Mouse (Mus musculus) olfactory bulb, adult 2 months (tissue): ENCODE data around the gene Synpo2. TPM values are rescaled to one million over a fixed set of nuclear protein-coding genes. Genes with fewer than 3 reads are reported as not detected.

Experiments
- H3K27ac ChIP-seq: fragments of 200-500 bp; 2 replicates; pipeline ENCODE4 v1.5.1; 2012; ENCODE audit warnings: low read depth, low read length; ENCODE audit not compliant: insufficient read depth
- H3K4me1 ChIP-seq: fragments of 200-500 bp; 2 replicates; pipeline ENCODE4 v1.6.1; 2012; ENCODE audit warnings: low read length; ENCODE audit not compliant: control insufficient read depth, insufficient read depth
- H3K4me3 ChIP-seq: fragments of 200-500 bp; 2 replicates; pipeline ENCODE4 v1.5.1; 2012; ENCODE audit warnings: mild to moderate bottlenecking, low read depth, low read length, moderate library complexity; ENCODE audit not compliant: insufficient read depth
- CTCF ChIP-seq: fragments of 200-500 bp; IDR thresholded peaks from 2 replicates; pipeline ENCODE4 v1.5.1; 2012; ENCODE audit warnings: low read depth, mild to moderate bottlenecking, low read length, moderate library complexity; ENCODE audit not compliant: insufficient read depth
- POLR2A ChIP-seq: fragments of 200-500 bp; IDR thresholded peaks from 2 replicates; pipeline ENCODE4 v1.6.1; 2012; ENCODE audit warnings: mild to moderate bottlenecking, low read depth, low read length, moderate library complexity; ENCODE audit not compliant: insufficient read depth
- WGBS: fragments of 180-500 bp; shearing (Covaris S2); methylation state at CpG from one replicate; pipeline ENCODE4 v1.1.7; 2018; 5-methylcytosine and 5-hydroxymethylcytosine counted together
- polyA plus RNA-seq: library from polyadenylated mRNA; stranded (reverse); fragments of >200 nt; gene quantifications from 2 replicates; pipeline ENCODE4 v1.2.4, GENCODE M21; 2012; ENCODE audit warnings: low replicate concordance; ENCODE audit not compliant: missing spikeins, insufficient read depth, insufficient read length

Gene Synpo2
- polyA plus RNA-seq, 1 experiment, result not detected

DNA sequence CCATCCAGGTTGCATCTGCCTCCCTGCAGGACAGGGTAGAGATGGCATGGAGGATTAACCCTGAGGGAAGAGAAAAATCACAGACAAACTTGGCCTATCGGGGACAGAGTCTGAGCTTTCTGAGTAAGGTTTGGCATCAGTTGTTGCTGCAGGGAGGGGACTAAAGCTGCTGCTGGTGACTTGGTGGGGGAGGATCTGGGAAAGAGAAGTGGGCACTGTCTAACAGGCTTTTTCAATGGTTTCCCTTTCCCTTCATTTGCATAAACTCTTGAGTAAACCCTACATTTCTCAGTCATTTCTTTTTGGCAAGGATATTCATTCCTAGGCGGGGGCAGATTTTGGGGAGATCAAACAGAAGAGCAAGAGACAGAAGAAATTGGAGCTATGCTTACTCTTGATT is 174.0 kb downstream of the Synpo2 start:
- H3K27ac ChIP-seq, result no peak overlapping the region
- 64% methylated on average over 2 of the region's 2 CpGs for WGBS
- no peak overlapping the region for H3K4me3 ChIP-seq
- no peaks in the 10 kb centered on the region for H3K4me1 ChIP-seq
- TF ChIP-seq CTCF, result no peak
- no peak for TF ChIP-seq POLR2A

DNA sequence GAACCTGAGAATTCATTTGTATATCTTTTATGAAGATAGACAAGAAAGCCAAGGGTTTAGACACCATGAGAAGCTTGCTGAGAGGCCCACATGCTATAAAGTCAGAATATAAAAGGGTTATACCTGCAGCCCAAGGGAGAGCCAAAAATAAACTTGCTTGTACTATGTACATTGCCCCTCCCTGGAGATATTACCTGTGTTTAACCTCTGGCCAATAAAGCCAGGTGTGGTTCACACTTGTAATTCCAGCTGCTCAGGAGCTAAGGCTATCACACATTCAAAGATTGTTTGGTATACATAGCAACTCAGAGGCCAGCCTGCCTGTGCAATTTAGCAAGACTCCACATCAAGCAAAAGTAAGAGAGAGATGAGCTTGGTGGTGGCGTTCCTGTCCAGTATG is 177.1 kb downstream of the Synpo2 start:
- TF ChIP-seq CTCF (no peak), POLR2A (no peak)
- H3K27ac ChIP-seq, result no peak overlapping the region
- no peak overlapping the region for H3K4me3 ChIP-seq
- 100% methylated on average over 1 of the region's 1 CpGs for WGBS
- H3K4me1 ChIP-seq, result no peaks in the 10 kb centered on the region

DNA sequence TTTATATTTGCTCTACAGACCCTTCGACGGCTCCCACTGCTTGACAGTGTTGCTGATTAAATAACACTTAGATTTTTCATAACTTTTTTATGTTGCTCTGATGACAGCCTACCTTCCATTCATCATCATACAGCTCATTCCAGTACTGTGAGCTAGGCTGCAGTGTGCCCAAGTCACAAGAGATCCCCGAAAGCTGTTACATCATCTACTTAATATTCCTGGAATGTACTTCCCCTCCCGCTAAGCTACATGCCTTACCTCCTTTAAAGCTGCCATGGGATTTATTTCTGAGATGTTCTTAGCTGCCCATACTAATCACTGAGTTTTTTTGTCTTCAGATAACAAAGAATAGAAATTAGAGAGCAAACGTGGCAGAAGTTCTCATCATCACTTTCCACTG is 181.8 kb downstream of the Synpo2 start:
- no peak overlapping the region for H3K27ac ChIP-seq
- no peak overlapping the region for H3K4me3 ChIP-seq
- H3K4me1 ChIP-seq, result no peaks in the 10 kb centered on the region
- no peak for TF ChIP-seq POLR2A
- no peak for TF ChIP-seq CTCF
- 64% methylated on average over 5 of the region's 5 CpGs for WGBS

DNA sequence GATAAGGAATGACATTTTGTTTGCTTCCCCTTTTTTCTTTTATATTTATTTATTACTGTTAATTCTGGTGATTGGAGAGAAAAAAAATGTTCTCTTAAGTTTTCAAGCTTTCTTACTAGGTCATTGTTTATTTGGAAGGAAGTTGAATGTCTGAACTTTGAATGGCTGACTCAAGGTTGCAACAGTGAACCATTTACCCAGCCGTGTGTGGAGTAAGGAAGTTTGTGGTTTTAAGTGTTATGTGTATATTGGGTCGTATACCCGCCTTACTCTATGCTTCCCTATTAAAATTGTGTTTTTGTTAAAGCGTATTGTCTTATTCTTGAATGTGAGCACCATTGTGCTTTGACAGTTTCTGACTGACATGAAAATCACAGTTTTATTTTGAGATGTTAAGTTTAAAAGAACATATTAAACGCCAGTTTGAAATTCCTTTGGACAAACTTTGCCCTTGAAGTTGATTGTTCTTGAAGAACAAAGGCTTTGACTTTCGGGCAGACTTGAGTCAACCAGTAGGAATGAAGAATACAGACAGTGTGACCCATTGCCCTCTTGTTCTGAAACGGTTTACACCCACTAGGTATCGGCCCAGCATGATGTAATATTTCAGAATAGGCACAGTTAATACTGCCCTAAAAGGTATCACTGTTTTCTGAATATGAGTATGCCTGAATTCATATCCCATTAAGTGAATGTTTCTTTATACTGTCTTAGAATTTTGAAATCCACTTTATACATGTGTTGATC is 182.6 kb downstream of the Synpo2 start:
- no peaks in the 10 kb centered on the region for H3K4me1 ChIP-seq
- TF ChIP-seq POLR2A, result no peak
- no peak for TF ChIP-seq CTCF
- no peak overlapping the region for H3K27ac ChIP-seq
- WGBS, result 73% methylated on average over 8 of the region's 8 CpGs
- H3K4me3 ChIP-seq, result no peak overlapping the region

DNA sequence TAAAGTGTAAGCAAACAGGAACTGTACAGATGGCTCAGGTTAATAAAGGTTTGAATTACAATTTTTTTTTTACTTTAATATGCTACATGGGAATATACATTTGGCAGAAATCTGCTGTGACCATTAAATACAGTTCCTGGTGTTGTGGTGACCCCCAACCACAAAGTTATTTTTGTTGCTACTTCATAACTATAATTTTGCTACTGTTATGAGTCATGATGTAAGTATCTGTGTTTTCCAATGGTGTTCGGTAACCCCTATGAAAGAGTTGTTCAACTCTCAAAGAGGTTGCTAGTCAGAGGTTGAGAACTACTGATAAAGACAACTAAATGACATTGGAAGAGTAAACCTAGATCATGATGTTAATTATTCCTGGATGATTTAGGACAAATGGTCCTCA is 193.6 kb downstream of the Synpo2 start:
- WGBS, result 92% methylated on average over 1 of the region's 1 CpGs
- Histone ChIP-seq H3K4me1 (no peaks in the 10 kb centered on the region), H3K4me3 (no peak overlapping the region), H3K27ac (no peak overlapping the region)
- no peak for TF ChIP-seq POLR2A
- no peak for TF ChIP-seq CTCF

DNA sequence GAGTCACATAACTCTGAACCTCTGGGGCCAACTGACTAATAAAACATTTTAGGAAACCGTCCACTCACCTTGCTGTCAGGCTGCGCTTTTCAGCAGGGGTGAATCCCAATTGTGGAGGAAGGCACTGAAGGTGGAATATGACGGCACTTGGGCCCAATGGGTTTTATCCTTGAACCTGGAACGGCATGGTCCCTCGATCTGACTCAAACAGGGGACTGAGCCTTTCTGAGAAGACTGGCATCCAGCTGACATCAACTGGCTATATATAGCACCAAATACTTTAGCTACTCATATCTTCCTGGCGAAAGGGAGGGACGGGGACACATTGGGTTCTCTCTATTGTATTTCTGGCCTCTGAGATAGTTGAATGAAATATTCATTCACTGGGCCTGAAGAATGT is 201.2 kb downstream of the Synpo2 start, which contains the start of gene Myoz2:
Myoz2 (minus strand) TSS at position 264 of the 400 bp plus-strand sequence.
- no peak within 1 kb of the TSS for H3K27ac ChIP-seq
- H3K4me1 ChIP-seq, result no peaks in the 10 kb centered on the region
- TF ChIP-seq CTCF (no peak), POLR2A (no peak)
- 94% methylated on average over 7 of the region's 7 CpGs for WGBS
- H3K4me3 ChIP-seq, result no peak within 1 kb of the TSS

DNA sequence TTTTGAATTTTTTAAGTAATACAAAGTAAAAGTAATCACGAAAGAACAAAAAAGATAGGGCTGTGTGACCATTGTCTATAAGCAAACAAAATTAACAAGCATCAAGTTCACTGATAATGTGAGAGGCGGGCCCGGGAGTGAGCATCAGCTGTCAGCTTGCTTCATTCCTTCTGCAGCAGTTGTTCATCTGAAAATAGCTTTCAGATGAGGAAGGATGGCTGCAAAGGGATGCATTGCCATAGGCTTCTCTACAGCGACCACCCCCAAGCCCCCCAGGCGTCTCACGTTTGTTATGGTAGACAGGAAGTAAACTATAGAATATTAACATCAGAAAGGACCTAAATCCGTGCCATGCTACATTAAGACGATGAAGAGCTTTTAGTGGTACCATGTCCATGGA is 202.1 kb downstream of the Synpo2 start:
- no peak for TF ChIP-seq POLR2A
- TF ChIP-seq CTCF, result no peak
- WGBS, result 62% methylated on average over 8 of the region's 8 CpGs
- Histone ChIP-seq H3K27ac (no peak overlapping the region), H3K4me1 (no peaks in the 10 kb centered on the region), H3K4me3 (no peak overlapping the region)

Other genes starting within 250 kb of the Synpo2 start
- gene Myoz2, start 201.1 kb downstream of the Synpo2 start, polyA plus RNA-seq, result not detected in 2 replicates
- gene Sec24d, start 31.3 kb upstream of the Synpo2 start, polyA plus RNA-seq, result not detected in 2 replicates
- not detected in 2 replicates for gene Mettl14, start 150.0 kb upstream of the Synpo2 start, polyA plus RNA-seq
- not detected in 2 replicates for gene Prss12, start 210.8 kb upstream of the Synpo2 start, polyA plus RNA-seq